In genomic region chr9:85693231-85694116, GRCm38 (mm10) we compare ENCODE assay signal across 8 mouse cellular contexts. TPM values are rescaled to one million over a fixed set of nuclear protein-coding genes. Genes with fewer than 3 reads are reported as not detected.
A peak's percentile ranks its signal among the peaks of the same experiment; 100 is the strongest.
DNase-seq lines count a peak whose midpoint lies in the region; ATAC-seq lines count a peak whose summit lies in the region.

No protein-coding gene starts in this region.

- DNase-seq in NIH3T3 (ENCODE audit: low read depth): peak; percentile 32
- peak; percentile 75 for DNase-seq in forebrain, embryonic 14.5 days (ENCODE audit: low spot score)
- DNase-seq in layer of hippocampus, postnatal 10 days (ENCODE audit: low spot score in 2 of 2): no peak
- no peak for DNase-seq in natural killer cell, adult 2 months (ENCODE audit: low spot score in 2 of 2)

- ATAC-seq in kidney, embryonic 14.5 days (ENCODE audit: low FRiP score, low TSS enrichment): peak; percentile 62; the same call in 1 of the 2 replicates
- no peak; the same call in 1 of the 2 replicates for ATAC-seq in kidney, embryonic 15.5 days (replicated peaks; ENCODE audit: low FRiP score)
- peak; percentile 85 for ATAC-seq in forebrain, embryonic 14.5 days
- ATAC-seq in megakaryocyte progenitor cell, adult 5-6 weeks (replicated peaks; ENCODE audit: poor library complexity): peak; percentile 31; the same call in 1 of the 2 replicates
- ATAC-seq in inflammation-experienced regulatory T-cells, adult 6 months: no peak

- H3K9me3 ChIP-seq in kidney, embryonic 14.5 days (ENCODE audit: control insufficient read depth, low read length): no peaks in the 10 kb centered on the region
- H3K9me3 ChIP-seq in kidney, embryonic 15.5 days (replicated peaks): no peaks in the 10 kb centered on the region
- H3K9me3 ChIP-seq in forebrain, embryonic 14.5 days (replicated peaks; ENCODE audit: control insufficient read depth, low read length): no peaks in the 10 kb centered on the region

- no peak overlapping the region for H3K9ac ChIP-seq in kidney, embryonic 14.5 days (ENCODE audit: low read depth, low read length)
- H3K9ac ChIP-seq in kidney, embryonic 15.5 days: no peak overlapping the region
- H3K9ac ChIP-seq in forebrain, embryonic 14.5 days (ENCODE audit: low read length): no peak overlapping the region

- H3K4me3 ChIP-seq in kidney, embryonic 14.5 days (ENCODE audit: low read length): no peak overlapping the region
- H3K4me3 ChIP-seq in kidney, embryonic 15.5 days (replicated peaks): no peak overlapping the region
- no peak overlapping the region for H3K4me3 ChIP-seq in forebrain, embryonic 14.5 days (ENCODE audit: low read depth, low read length)

- H3K27me3 ChIP-seq in kidney, embryonic 14.5 days (ENCODE audit: control insufficient read depth, insufficient read depth, low read length): no peaks in the 10 kb centered on the region
- no peaks in the 10 kb centered on the region for H3K27me3 ChIP-seq in kidney, embryonic 15.5 days
- H3K27me3 ChIP-seq in forebrain, embryonic 14.5 days (replicated peaks; ENCODE audit: control insufficient read depth, insufficient read depth, low read length): no peaks in the 10 kb centered on the region

- no peaks in the 10 kb centered on the region for H3K4me1 ChIP-seq in kidney, embryonic 14.5 days (ENCODE audit: control insufficient read depth, insufficient read depth, low read length)
- H3K4me1 ChIP-seq in kidney, embryonic 15.5 days: no peaks in the 10 kb centered on the region
- H3K4me1 ChIP-seq in forebrain, embryonic 14.5 days (ENCODE audit: control insufficient read depth, insufficient read depth, low read length): no peaks in the 10 kb centered on the region

- H3K4me2 ChIP-seq in kidney, embryonic 14.5 days (replicated peaks; ENCODE audit: low read depth, low read length): no peak overlapping the region
- no peak overlapping the region for H3K4me2 ChIP-seq in kidney, embryonic 15.5 days
- H3K4me2 ChIP-seq in forebrain, embryonic 14.5 days (ENCODE audit: low read length): no peak overlapping the region

- WGBS in kidney, embryonic 14.5 days: 68% methylated on average over 6 of the region's 6 CpGs
- 65% methylated on average over 6 of the region's 6 CpGs for WGBS in kidney, embryonic 15.5 days
- WGBS in forebrain, embryonic 14.5 days: 71% methylated on average over 6 of the region's 6 CpGs

- H3K27ac ChIP-seq in kidney, embryonic 14.5 days (ENCODE audit: low read depth, low read length): no peak overlapping the region
- H3K27ac ChIP-seq in kidney, embryonic 15.5 days: no peak overlapping the region
- H3K27ac ChIP-seq in forebrain, embryonic 14.5 days (ENCODE audit: low read depth, low read length): no peak overlapping the region

- peaks cover 47% of the 10 kb centered on the region for H3K36me3 ChIP-seq in kidney, embryonic 14.5 days (ENCODE audit: control insufficient read depth, insufficient read depth, low read length)
- H3K36me3 ChIP-seq in kidney, embryonic 15.5 days: peaks cover 58% of the 10 kb centered on the region
- peaks cover 45% of the 10 kb centered on the region for H3K36me3 ChIP-seq in forebrain, embryonic 14.5 days (ENCODE audit: control insufficient read depth, insufficient read depth, low read length)

RNA-seq across cellular contexts. Expression of gene Ibtk, which starts 55.7 kb away (rescaled TPM):
- polyA plus RNA-seq in kidney, embryonic 14.5 days (2014; fragmentation: Nextera tagmentation; extraction: Ambion mirVana): 17.8 and 44.7 TPM in 2 replicates
- polyA plus RNA-seq in kidney, embryonic 15.5 days (2015; fragmentation: Nextera tagmentation; extraction: Ambion mirVana): 29.3 and 31.1 TPM in 2 replicates
- 31.9 and 38.0 TPM in 2 replicates for polyA plus RNA-seq in forebrain, embryonic 14.5 days (2014; fragmentation: Nextera tagmentation; extraction: Ambion mirVana)
- total RNA-seq in megakaryocyte progenitor cell, adult 5-6 weeks (2015): 43.0 and 47.1 TPM in 2 replicates
- 75.3 and 82.3 TPM in 2 replicates for total RNA-seq in megakaryocyte progenitor cell, adult 5-6 weeks (2017)
- 10 to 100 TPM; 21.0 to 24.0 (median 21.3) TPM for polyA plus RNA-seq in inflammation-experienced regulatory T-cells, adult 6 months (2017; shearing (Covaris generic))
- total RNA-seq in layer of hippocampus, postnatal 10 days (2021): 10 to 100 TPM; 22.3 to 24.2 TPM

Comparison
In these comparisons a context has a peak if more than half of its experiments do, and no peak if none do; other contexts are left out.
1. ATAC-seq: peak in kidney, embryonic 14.5 days (single experiment), forebrain, embryonic 14.5 days (single experiment) and megakaryocyte progenitor cell, adult 5-6 weeks (single experiment); none in kidney, embryonic 15.5 days (single experiment) and inflammation-experienced regulatory T-cells, adult 6 months (single experiment).
2. DNase-seq: peak in NIH3T3 (single experiment) and forebrain, embryonic 14.5 days (single experiment); none in layer of hippocampus, postnatal 10 days (0 of 2) and natural killer cell, adult 2 months (0 of 2).